8 mouse cellular contexts compared by ENCODE assay signal in genomic region chr12:86800765-86801147, GRCm38 (mm10).
A peak's percentile ranks its signal among the peaks of the same experiment; 100 is the strongest.
DNase-seq lines count a peak whose midpoint lies in the region; ATAC-seq and TF ChIP-seq lines count a peak whose summit lies in the region.

No protein-coding gene starts in this region.

- H3K4me2 ChIP-seq in forebrain, embryonic 16.5 days (ENCODE audit: low read length), result peak overlapping the region; percentile 44
- H3K4me2 ChIP-seq in hindbrain, postnatal 0 days (ENCODE audit: low read depth, low read length), result peak overlapping the region; percentile 40; the same call in 1 of the 2 replicates

- no peaks in the 10 kb centered on the region for H3K27me3 ChIP-seq in forebrain, embryonic 16.5 days (replicated peaks; ENCODE audit: control insufficient read depth, insufficient read depth, low read length)
- no peaks in the 10 kb centered on the region for H3K27me3 ChIP-seq in hindbrain, postnatal 0 days (ENCODE audit: insufficient read depth, low read length)

- peak overlapping the region; percentile 97 for H3K27ac ChIP-seq in layer of hippocampus, adult 2 months
- H3K27ac ChIP-seq in forebrain, embryonic 16.5 days (ENCODE audit: low read length), result peak overlapping the region; percentile 98
- peak overlapping the region; percentile 94 for H3K27ac ChIP-seq in hindbrain, postnatal 0 days

- no peak for TF ChIP-seq POLR2A in lung, adult 2 months (IDR thresholded peaks at IDR 0.05; ENCODE audit: borderline replicate concordance, extremely low read depth, low read depth, low read length)

- H3K36me3 ChIP-seq in forebrain, embryonic 16.5 days (ENCODE audit: control insufficient read depth, insufficient read depth), result no peaks in the 10 kb centered on the region
- H3K36me3 ChIP-seq in hindbrain, postnatal 0 days (ENCODE audit: insufficient read depth, low read length), result no peaks in the 10 kb centered on the region

- peak overlapping the region; percentile 60 for H3K9ac ChIP-seq in forebrain, embryonic 16.5 days (replicated peaks; ENCODE audit: low read depth, low read length)
- 0 out of 2 replicates have a peak overlapping the region, but pooled peaks have one; percentile 28 for H3K9ac ChIP-seq in hindbrain, postnatal 0 days (replicated peaks; ENCODE audit: low read length)

- H3K4me1 ChIP-seq in forebrain, embryonic 16.5 days (replicated peaks; ENCODE audit: control insufficient read depth, insufficient read depth, low read length), result peaks cover 74% of the 10 kb centered on the region
- peaks cover 56% of the 10 kb centered on the region for H3K4me1 ChIP-seq in hindbrain, postnatal 0 days (ENCODE audit: insufficient read depth, low read length)
- peaks cover 24% of the 10 kb centered on the region for H3K4me1 ChIP-seq in lung, adult 2 months (ENCODE audit: control insufficient read depth, insufficient read depth, low read length)

- under 1% methylated on average over 7 of the region's 7 CpGs for WGBS in forebrain, embryonic 16.5 days
- 1% methylated on average over 7 of the region's 7 CpGs for WGBS in hindbrain, postnatal 0 days
- under 1% methylated on average over 7 of the region's 7 CpGs for WGBS in lung, adult 2 months

- H3K9me3 ChIP-seq in forebrain, embryonic 16.5 days (ENCODE audit: control insufficient read depth, low read length), result no peaks in the 10 kb centered on the region
- no peaks in the 10 kb centered on the region for H3K9me3 ChIP-seq in hindbrain, postnatal 0 days (ENCODE audit: low read length)

- ATAC-seq in activated CD4-positive, CD25-positive, alpha-beta regulatory T cell, adult 4 months, result peak; percentile 55
- ATAC-seq in forebrain, embryonic 16.5 days, result peak; percentile 40
- peak; percentile 19 for ATAC-seq in hindbrain, postnatal 0 days

- DNase-seq in layer of hippocampus, adult 2 months (ENCODE audit: low spot score in 2 of 2), result no peak
- DNase-seq in layer of hippocampus, adult 8-10 months (ENCODE audit: low spot score in 2 of 2), result no peak
- no peak for DNase-seq in hindbrain, postnatal 0 days (ENCODE audit: low spot score)
- no peak for DNase-seq in lung, adult 2 months
- peak; percentile 67 for DNase-seq in ovary, postnatal 10 days (ENCODE audit: low spot score)
- no peak for DNase-seq in layer of hippocampus, postnatal 25 days (ENCODE audit: extremely low spot score in 1 of 2, low spot score in 1 of 2)

- peak overlapping the region; percentile 41 for H3K4me3 ChIP-seq in layer of hippocampus, adult 2 months
- H3K4me3 ChIP-seq in forebrain, embryonic 16.5 days (replicated peaks; ENCODE audit: low read length), result 0 out of 2 replicates have a peak overlapping the region, but pooled peaks have one; percentile 3
- H3K4me3 ChIP-seq in hindbrain, postnatal 0 days (ENCODE audit: low read length), result no peak overlapping the region
- H3K4me3 ChIP-seq in lung, adult 2 months (replicated peaks; ENCODE audit: extremely low read depth, low read depth, low read length), result peak overlapping the region; percentile 23

- TF ChIP-seq CTCF in layer of hippocampus, adult 2 months (conservative IDR thresholded peaks at IDR 0.05), result no peak
- TF ChIP-seq CTCF in hindbrain, postnatal 0 days (IDR thresholded peaks at IDR 0.05; ENCODE audit: low read depth), result no peak; the same call in 1 of the 2 replicates
- TF ChIP-seq CTCF in lung, adult 2 months (IDR thresholded peaks at IDR 0.05; ENCODE audit: insufficient read depth, low read length), result no peak
